Mouse (Mus musculus): ENCODE results near the gene Drg2. TPM values are rescaled to one million over a fixed set of nuclear protein-coding genes. Genes with fewer than 3 reads are reported as not detected.
A peak's percentile ranks its signal among the peaks of the same experiment; 100 is the strongest.
"Not testable (repeated sequence)": the region's sequence is repeated elsewhere in the genome, so short reads cannot be mapped to it uniquely, and the experiment has no call there.

Drg2 gene
- total RNA-seq (2021): 10 to 100 TPM; 54.6 to 65.5 TPM
- long read RNA-seq, experiment 1, transcript Drg2-201 (13 exons, 1,788 nt): major isoform, 37 of 47 reads
- long read RNA-seq, experiment 1, partial matches to known transcripts: 1 of 47 reads
- long read RNA-seq, experiment 1, other reads (novel, unspliced or antisense): 9 of 47 reads
- long read RNA-seq, experiment 2, transcript Drg2-201 (13 exons, 1,788 nt): major isoform, 100 of 109 reads
- long read RNA-seq, experiment 2, partial matches to known transcripts: 3 of 109 reads
- long read RNA-seq, experiment 2, other reads (novel, unspliced or antisense): 6 of 109 reads

DNA sequence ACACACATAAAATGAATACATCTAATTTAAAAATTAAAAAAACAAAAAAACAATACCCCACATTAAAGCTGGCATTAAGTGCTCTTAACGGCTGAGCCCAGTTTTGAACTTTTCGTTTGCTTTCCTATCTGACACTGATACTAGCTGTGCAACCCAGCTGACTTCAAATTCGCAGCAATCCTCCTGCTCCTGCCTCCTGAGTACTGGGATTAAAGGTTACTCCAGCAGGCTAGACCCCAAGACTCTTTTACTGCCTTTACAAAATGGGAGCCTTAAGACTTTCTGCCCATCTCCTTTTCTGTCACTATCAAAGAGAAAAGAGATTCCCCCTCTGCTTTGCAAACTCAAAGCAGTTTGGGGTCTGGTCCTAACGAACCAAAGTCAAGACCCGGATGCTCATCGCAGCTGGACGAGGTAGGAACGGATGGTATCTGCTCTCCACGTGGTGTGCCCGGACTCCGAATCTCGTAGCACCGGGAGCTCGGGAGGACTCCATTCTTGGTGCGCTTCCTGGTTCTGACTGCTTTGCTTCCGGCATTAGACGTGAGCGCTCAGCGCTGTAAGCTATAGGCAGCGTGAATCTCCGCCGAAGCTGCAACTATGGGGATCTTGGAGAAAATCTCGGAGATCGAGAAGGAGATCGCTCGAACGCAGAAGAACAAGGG lies at the start of gene Drg2:
Gene Drg2 (plus strand): TSS at position 512 of the 665 bp plus-strand sequence.
- DNase-seq (ENCODE audit: low spot score in 2 of 2): peak; percentile 82 to 85

DNA sequence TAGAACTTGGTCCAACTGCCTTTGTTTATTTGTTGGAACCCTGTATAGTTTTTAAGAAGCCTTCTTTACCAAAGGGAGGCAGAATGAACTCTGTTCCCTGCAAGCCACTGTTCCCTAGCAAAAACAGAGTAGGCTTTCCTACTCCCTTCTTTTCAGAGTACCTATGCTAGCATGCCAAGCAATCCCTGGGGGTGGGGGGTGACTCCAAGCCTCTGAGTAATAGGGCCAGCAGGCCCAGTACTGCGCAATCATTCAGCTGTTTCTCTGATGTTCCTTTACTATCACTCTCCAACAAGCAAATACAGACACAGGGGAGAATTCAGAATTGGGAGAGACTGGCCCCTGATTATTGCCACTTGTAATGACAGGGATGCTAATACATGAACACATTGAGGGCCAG lies 47.8 kb upstream of the Drg2 start:
- DNase-seq (ENCODE audit: low spot score in 2 of 2): no peak

DNA sequence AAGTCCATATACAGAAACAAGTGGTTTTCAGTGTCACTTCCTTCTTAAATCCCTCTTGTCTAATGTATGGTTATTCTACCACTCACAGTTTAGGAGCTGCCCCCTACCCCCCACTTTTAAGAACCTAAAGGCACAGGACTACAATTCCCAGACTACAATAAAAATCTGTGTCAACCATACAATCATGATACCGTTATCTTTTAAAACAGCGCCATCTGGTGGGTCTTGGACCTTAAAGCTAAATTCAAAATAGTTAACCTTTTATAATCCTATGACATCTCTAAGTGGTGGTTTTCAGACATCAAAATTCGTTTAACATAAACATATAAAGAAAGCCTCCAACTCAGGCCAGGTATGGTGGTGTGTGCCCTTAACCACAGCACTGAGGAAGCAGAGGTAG lies 42.2 kb upstream of the Drg2 start:
- peak; percentile 53 to 59 for DNase-seq (ENCODE audit: low spot score in 2 of 2)

DNA sequence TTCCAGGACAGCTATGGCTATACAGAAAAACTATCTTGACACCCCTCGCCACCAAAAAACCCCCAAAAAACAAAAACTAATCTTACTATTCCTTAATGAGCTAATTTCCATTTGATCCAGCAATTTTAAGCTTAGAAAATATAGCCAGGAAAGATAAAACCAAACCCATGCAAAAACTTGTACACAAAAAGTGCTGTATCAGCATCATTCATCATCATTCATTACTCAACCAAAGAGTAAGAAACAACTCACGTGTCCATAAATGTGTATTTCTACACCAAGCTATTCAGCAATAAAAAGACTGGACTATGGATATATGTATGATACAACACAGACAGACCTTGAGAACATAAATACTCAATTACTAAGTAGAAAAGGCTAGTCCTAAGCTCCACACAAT lies 41.5 kb upstream of the Drg2 start:
- no peak for DNase-seq (ENCODE audit: low spot score in 2 of 2)

DNA sequence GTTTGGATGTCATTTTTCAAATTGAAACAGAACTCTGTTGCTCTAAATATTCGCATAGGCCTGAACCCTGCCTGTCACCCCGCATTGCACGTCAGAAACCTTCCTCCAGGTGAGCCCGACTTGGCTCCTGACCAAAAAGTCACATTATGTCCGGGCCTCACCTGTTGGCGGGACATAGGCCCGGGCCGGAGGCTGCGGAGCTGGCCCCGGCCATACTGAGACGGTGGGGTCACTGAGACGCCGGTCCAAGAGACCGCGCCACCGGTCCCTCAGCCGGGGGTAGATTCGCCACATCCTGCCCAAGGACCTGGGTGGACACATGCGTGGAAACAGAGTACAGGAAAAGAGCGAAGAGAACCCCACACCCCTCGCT lies 37.8 kb upstream of the Drg2 start:
- no peak for DNase-seq (ENCODE audit: low spot score in 2 of 2)

DNA sequence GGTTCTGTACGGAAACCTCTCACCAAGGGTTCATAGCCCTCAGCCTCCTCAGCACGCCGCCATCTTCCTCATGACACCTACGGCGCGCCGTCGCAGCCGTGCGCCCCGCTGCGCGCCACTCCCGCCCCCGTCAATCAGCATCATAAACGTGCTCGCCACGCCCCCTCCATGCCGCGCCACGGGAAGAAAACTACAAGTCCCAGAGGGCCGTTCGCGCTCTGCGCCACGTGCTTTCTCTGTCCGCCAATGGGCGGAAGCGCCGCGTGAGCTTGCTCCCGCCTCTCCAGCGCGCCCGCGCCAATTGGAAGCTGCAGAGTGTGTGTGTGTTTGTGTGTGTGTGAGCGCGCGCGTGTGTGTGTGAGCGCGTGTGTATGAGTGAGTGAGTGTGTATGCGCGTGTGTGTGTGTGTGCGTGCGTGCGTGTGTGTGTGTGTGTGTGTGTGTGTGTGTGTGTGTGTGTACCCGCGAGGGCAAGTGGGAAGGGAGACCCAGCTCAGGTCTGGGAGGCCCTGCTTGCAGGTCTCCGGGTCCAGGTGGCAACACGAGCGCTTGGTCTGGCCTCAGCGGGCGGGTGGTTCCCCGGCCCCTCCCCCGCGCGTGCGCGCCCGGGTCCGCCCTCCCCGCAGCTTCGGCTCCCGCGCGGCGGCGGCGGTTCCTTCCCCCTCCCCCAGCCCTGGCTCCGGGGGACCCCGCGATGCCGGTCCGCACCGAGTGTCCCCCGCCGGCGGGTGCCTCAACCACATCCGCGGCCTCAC lies 37.3 kb upstream of the Drg2 start, which contains the start of gene Gid4:
Gene Gid4 (plus strand): TSS at position 183 of the 754 bp plus-strand sequence.
- DNase-seq (ENCODE audit: low spot score in 2 of 2): peak; percentile 97 to 98

DNA sequence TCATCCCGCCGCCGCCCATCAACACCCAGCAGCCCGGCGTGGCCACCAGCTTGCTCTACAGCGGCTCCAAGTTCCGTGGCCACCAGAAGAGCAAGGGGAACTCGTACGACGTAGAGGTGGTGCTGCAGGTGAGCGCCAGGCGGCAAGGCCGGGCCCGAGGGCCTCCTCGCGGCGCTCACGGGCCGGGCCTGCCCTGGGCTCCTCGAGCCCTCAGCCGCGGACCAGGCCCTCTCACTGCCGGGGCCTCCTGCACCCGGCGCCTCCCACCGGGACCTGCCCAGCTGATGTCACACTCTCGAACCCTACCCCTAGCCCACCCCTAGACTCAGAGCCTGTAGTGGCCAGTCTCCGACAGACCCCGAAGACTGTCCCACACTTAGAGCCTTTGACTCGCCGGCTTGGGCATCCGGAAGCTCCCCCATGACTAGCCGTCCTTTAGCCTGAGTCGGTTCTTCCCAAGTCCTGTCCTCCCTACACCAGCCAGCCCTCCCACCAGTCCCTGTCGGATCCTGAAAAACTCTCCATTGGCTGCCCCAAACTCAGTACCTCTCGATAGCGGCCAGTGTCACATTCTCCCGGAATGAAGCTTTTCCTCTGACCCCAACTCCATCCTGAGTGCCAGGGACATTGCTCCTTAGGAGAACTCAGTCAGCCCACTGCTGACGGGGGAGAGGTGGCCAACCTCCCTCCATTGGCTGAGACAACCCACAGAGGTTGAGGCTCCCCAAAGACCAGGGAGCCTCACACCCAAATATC lies 36.5 kb upstream of the Drg2 start, which contains the start of gene Atpaf2:
Gene Atpaf2 (minus strand): TSS at position 741 of the 756 bp plus-strand sequence.
- peak in 1 of 2 experiments; percentile 26 for DNase-seq (ENCODE audit: low spot score in 2 of 2)

DNA sequence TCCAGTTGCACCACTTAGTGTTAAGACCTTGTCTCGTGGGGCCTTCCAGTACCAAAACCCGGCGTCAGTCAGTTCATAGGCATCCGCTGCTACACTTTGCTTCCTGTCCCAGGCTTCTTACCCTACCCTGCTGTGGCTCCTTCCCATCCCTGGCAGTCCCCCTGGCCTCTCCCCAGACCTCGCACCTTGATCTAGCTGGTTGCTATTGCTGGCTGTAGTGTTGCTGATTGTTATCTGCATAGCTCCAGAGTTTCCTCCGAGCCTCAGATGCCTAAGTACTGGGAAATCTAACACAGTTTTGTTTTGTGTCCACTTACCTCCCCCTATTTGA lies 36.0 kb upstream of the Drg2 start:
- DNase-seq (ENCODE audit: low spot score in 2 of 2): no peak

DNA sequence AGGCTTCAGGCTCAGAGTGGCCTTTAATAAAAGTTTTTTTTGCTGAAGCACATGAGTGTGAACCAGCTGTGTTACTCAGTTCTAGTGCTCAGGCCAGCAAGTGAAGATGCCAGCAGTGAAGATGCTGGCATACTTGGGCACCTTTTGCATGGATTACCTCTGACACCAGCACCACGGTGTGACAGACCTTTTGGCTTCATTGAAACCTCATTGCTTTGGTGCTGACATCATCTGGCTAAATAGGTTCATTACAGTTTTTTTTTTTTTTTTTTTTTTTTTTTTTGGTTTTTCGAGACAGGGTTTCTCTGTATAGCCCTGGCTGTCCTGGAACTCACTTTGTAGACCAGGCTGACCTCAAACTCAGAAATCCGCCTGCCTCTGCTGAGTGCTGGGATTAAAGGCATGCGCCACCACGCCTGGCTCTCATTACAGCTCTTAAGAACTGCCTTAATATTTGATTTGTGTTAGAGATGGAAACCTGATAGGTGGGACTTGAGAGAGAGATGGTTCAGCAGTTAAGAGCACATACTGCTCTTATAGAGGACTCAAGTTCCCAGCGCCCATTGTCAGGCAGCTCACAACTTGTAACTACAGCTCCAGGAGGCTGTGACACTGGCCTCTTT lies 32.2 kb upstream of the Drg2 start:
- no peak for DNase-seq (ENCODE audit: low spot score in 2 of 2)

DNA sequence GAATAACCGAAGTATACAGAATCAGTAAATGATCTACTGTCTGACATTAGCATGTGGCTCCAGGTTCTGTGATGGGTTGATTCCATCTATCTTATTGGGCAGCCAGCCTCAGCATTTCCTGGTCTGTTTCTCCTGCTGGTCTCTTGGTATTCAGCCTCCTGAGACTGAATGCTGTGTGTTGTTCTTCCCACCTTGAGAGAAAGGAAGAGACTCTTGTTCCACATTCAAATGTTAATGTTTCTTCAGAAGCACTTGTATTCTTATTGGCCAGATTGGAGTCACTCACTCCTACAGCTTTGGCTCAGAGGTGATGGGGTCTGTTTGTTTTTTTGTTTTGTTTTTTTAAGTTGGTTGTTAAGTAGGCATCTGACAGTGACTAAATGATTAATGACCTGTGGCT lies 31.4 kb upstream of the Drg2 start:
- DNase-seq (ENCODE audit: low spot score in 2 of 2): no peak

DNA sequence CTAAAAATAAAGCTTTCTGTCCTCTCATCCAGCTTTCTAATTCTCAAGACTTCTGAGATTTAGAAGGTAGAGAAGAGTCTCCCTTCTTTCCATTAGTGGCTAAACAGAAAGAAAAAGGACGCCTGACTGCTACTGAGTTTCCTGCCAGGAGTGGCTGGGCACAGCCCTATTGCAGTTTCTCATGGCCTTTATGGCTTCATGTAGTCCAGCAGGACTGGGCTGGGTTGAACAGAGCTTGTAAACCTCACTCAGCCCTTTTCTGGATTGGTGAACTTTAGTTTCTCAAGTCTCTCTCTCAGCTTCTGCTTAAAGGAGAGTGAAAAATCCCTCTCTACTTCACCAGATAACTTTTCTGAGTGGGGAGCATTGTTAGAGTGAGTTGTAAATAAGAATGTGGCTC lies 28.0 kb upstream of the Drg2 start:
- no peak for DNase-seq (ENCODE audit: low spot score in 2 of 2)

DNA sequence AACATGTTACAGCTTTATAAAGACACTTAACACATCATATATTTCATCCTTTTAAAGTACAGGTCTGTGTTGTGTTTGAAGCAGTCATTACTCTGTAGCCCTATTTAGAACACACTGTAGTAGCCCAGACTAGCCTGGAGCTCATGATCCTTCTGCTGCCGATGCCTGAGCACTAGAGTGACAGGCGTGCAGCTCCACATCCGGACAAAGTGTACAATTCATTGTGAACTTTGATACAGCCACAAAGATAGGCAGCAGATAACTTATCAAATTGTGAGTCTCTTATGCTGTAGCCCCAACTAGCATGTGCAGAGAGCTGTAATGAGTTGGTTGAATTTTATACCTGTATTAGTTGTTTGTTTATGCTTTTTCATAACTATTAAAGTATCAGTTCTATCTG lies 26.8 kb upstream of the Drg2 start:
- DNase-seq (ENCODE audit: low spot score in 2 of 2): no peak

DNA sequence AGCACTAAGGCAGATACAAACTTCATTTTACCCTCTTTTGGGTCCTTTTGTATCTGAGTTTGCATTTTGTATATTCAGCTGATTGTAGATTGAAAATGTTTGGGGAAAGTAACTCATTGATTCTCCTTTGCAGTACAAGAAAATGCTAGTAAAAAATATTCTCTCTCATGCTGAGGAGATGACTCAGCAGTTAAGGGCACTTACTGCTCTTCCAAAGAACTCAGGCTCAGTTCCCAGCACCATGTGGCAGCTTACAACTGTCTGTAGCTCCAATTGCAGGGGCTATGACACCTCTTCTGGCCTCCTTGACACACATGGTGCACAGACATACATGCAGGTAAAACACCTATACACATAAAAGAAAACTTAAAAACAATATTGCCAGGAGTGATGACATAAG lies 20.9 kb upstream of the Drg2 start:
- DNase-seq (ENCODE audit: low spot score in 2 of 2): no peak

DNA sequence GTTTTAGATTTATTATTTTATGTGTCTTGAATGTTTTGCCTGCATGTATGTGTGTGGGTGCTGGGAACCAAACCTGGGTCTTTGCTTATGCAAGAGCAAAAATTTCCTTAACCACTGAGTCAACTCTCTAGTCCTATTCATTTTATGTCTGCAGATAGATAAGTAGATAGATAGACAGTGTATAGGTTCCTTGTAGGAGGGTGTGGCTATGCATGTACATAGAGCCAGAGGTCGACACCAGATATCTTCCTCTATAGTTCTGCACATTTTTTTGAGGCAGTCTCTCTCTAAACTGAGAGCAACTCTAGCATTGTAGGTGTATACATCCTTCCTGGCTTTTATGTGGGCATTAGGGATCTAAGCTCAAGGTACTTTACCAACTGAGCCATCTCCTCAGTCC lies 19.3 kb upstream of the Drg2 start:
- DNase-seq (ENCODE audit: low spot score in 2 of 2): no peak

DNA sequence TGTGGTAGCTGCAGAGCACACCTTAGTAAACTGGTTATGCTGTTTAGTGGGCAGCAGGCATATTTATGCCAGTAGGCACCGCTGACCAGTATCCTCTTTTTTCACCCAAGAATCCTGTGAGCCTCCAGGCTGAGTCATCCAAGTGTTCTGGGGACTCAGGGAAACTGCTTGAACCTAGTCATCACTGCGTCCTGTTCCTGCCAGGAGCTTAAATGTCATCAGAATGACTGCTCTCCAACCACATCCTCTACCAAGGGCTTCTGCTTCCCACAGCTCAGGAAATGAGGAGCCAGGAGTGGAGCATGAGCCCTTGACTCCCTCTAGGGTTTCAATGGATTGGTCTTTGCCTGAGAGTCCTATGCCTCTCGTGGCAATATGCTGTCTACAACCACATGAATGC lies 17.8 kb upstream of the Drg2 start:
- DNase-seq (ENCODE audit: low spot score in 2 of 2): no peak

DNA sequence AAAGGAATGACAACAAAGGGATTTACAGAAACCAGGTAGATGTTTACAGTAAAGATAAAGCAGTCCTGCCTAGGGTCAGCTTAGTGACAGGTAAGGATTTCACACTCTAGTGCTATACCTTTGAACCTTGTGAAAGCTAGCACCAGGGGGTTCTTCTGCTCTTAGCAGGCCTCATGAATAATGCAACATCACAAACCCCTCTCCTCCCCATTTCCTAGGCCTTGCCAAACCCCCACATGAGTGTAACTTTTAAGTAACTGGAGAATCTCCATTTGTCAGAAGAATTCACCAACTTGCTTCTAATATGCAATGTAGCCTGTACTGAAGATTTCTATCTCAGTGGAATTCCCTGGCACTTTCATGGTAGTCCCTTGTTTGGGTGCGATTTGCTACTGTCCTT lies 14.8 kb upstream of the Drg2 start:
- DNase-seq (ENCODE audit: low spot score in 2 of 2): not testable (repeated sequence)

DNA sequence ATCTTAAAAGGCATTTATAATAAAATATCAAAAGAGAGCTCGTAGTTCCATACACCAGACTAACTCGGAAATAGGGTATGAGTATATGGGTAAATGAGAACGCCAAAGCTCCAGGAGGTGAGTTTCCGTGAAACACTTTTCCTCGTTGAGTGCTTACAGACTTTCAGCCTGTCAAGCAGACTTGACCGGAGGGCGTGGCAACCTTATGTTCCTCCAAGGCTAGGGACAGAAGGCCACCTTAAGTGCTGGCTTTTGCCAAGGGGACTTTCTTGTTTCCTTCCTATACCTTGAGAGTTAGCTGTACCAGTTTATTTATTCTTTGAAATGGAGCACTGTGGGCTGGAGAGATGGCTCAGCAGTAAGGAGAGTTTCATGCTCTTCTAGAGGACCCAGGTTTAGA lies 14.2 kb upstream of the Drg2 start:
- DNase-seq (ENCODE audit: low spot score in 2 of 2): no peak

DNA sequence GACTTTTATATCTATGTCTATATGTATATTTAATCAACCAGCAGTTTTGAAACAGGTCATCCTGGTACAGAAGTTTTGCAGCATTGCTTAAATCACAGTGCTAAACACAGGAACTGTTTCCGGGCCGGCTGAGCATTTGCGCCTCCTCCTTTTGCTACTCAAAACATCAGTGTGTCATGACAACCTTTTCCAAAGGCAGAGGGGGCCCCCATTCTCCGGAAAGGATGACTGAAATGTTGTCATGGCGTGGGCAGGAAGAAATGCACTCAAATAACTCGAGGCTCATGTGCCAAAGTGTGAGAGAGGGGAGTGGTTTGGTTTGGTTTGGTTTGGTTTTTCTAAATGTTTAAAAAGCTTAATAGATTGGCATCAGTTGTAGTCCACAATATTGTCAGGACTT lies 11.5 kb upstream of the Drg2 start:
- no peak for DNase-seq (ENCODE audit: low spot score in 2 of 2)

DNA sequence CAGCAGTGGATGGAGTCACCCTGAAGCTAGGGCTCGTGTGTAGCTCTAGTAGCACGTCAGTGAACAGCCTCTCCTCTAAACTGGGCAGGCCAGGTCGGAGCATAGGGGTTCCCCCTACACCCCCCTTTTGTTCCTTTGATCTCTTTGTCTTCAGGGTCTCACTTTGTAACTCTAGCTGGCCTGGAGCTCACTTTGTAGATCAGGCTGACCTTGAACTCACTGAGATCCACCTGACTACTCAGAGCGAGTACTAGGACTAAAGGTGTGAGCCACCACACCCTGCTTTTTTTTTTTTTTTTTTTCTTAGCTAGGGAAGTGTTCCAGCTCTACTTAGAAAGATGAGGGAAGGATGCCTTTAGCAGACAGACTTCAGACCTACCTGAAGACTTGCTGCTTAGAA lies 10.4 kb upstream of the Drg2 start:
- no peak for DNase-seq (ENCODE audit: low spot score in 2 of 2)

DNA sequence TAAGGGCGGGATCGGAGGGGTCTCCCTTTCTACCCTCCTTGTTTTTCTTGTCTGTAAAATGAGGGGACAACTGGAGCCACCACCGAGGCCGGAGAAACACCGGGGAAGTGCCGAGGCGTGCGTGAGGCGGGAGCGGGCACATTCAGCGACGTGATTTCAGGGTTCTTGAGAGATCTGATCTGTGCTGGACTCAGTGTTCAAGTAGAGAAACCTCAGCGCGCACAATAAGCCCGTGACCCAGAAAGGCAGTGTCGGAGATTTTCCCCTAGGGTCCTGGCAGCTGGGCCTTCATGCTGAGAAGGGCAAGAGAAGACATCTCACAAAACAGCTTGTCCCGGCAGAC lies 325 bp downstream of the Drg2 start:
- DNase-seq (ENCODE audit: low spot score in 2 of 2): no peak

DNA sequence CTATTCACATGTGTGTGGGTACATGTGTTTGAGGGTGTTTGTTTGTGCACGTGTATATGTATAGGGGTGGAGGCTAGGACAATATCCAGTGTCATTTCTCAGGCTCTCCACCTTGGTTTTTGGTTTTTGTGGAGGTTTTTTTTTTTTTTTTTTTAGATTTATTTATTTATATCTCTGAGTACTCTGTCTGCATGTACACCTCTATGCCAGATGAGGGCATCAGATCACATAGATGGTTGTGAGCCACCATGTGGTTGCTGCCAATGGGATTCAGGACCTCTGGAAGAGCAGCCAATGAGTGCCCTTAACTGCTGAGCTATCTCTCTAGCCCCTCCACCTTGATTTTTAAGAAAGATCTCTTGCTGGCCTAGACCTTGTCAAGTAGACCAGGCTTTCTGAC lies 3.6 kb downstream of the Drg2 start:
- DNase-seq (ENCODE audit: low spot score in 2 of 2): no peak
